Mouse (Mus musculus): ENCODE measurements at regions not wholly inside any gene's neighbourhood (a gene's known extent, or its start where the extent isn't known, plus 50 kb on each side); places are given as distances from the start of the nearest gene placed in this dataset.

DNA sequence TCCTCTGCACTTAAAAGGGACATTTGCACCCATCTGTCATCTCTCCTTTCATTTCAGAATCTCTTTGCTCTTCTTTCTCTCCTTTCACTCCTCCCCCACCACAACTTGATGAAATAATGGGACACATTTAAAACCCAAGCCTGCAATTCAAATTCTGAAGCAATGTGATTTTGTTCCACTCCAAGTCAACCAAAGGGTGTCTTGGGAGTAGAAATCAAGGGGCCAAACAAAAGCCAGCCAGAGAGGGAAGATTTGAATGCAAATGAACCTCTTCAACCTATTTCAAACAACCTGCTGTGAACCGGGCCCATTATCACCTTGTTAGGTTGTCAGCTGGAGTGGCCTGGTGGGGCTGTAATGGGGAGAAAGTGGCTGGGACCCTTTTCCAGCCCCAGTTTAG is 362.0 kb upstream of the Camk1g start:
- TF ChIP-seq POLR2A (IDR thresholded peaks at IDR 0.05; ENCODE audit: borderline replicate concordance, control insufficient read depth, low read depth, low read length) (no peak), CTCF (IDR thresholded peaks at IDR 0.05; ENCODE audit: control insufficient read depth, insufficient read depth, low read length) (no peak)
